Mouse (Mus musculus) kidney, embryonic 16.5 days (tissue): ENCODE measurements at regions not wholly inside any gene's neighbourhood (a gene's known extent, or its start where the extent isn't known, plus 50 kb on each side); places are given as distances from the start of the nearest gene placed in this dataset.
"Not testable (repeated sequence)": the region's sequence is repeated elsewhere in the genome, so short reads cannot be mapped to it uniquely, and the experiment has no call there.

Experiments used
- ATAC-seq: fragments of 200-750 bp; cut with Nextera tagmentation; 2 replicates; pipeline ENCODE4 v1.8.0; 2017; ENCODE audit warnings: moderate TSS enrichment; ENCODE audit not compliant: low FRiP score, low TSS enrichment
- H3K27ac ChIP-seq: fragments of 300-500 bp; sonication (generic); 2 replicates; pipeline ENCODE4 v1.5.1; 2014; ENCODE audit warnings: low read length
- H3K27me3 ChIP-seq: fragments of 300-500 bp; sonication (generic); 2 replicates; pipeline ENCODE4 v1.6.1; 2014; ENCODE audit warnings: low read length, control low read depth, mixed read lengths; ENCODE audit not compliant: insufficient read depth
- H3K36me3 ChIP-seq: fragments of 300-500 bp; sonication (generic); 2 replicates; pipeline ENCODE4 v1.6.1; 2014; ENCODE audit warnings: low read length, control low read depth, mixed read lengths; ENCODE audit not compliant: insufficient read depth
- H3K4me1 ChIP-seq: fragments of 300-500 bp; sonication (generic); 2 replicates; pipeline ENCODE4 v1.6.1; 2014; ENCODE audit warnings: low read length, control low read depth, mixed read lengths; ENCODE audit not compliant: insufficient read depth
- H3K4me2 ChIP-seq: fragments of 300-500 bp; sonication (generic); replicated peaks from 2 replicates; pipeline ENCODE4 v1.6.1; 2014; ENCODE audit warnings: low read depth, low read length
- H3K4me3 ChIP-seq: fragments of 300-500 bp; sonication (generic); 2 replicates; pipeline ENCODE4 v1.5.1; 2014; ENCODE audit warnings: mild to moderate bottlenecking, low read length
- H3K9ac ChIP-seq: fragments of 300-500 bp; sonication (generic); replicated peaks from 2 replicates; pipeline ENCODE4 v1.6.1; 2014; ENCODE audit warnings: low read length
- H3K9me3 ChIP-seq: fragments of 300-500 bp; sonication (generic); 2 replicates; pipeline ENCODE4 v1.6.1; 2016; ENCODE audit warnings: low read length, control low read depth
- WGBS: fragments of 180-500 bp; shearing (Covaris S2); extraction: QIAGEN DNeasy Blood & Tissue Kit; methylation state at CpG from one replicate; pipeline ENCODE4 v1.1.7; 2014; 5-methylcytosine and 5-hydroxymethylcytosine counted together

GRCm38 (mm10) chr16:84625110-84625722 is 110.3 kb downstream of the A730009L09Rik start:
- Histone ChIP-seq H3K36me3 (no peaks in the 10 kb centered on the region), H3K4me3 (no peak overlapping the region), H3K9ac (no peak overlapping the region), H3K4me2 (no peak overlapping the region), H3K27me3 (no peaks in the 10 kb centered on the region), H3K27ac (no peak overlapping the region), H3K4me1 (no peaks in the 10 kb centered on the region), H3K9me3 (no peaks in the 10 kb centered on the region)
- ATAC-seq: no peak
- WGBS: 81% methylated on average over 4 of the region's 4 CpGs

- 94% methylated on average over 2 of the region's 2 CpGs for WGBS
- Histone ChIP-seq H3K27ac (no peak overlapping the region), H3K36me3 (no peaks in the 10 kb centered on the region), H3K4me3 (no peak overlapping the region), H3K4me1 (no peaks in the 10 kb centered on the region), H3K27me3 (no peaks in the 10 kb centered on the region), H3K9me3 (no peaks in the 10 kb centered on the region), H3K4me2 (no peak overlapping the region), H3K9ac (no peak overlapping the region)
- no peak for ATAC-seq
Measured at GRCm38 (mm10) chr16:84627052-84627451, 108.5 kb downstream of the Mrpl39 start.

DNA sequence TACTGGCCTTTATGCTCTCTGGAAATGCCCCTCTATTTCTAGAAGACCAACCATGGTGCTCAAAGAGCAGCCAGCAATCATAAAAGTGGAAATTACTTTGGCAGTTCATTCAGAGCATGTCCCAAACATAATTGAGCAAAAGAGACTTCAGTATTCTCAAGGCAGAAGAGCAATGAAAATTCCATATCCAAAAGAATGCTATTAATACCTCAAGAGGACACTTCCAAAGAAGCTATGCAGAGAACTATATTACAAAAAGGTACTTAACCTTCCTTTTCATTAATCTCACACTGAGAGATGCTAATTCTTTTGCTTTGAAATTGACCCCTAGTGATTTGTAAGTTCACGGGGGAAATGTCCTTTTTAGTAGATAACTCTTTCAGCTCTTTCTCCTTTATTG is 105.7 kb downstream of the Mrpl39 start:
- no peaks in the 10 kb centered on the region for H3K27me3 ChIP-seq
- H3K9me3 ChIP-seq: no peaks in the 10 kb centered on the region
- no peak overlapping the region for H3K4me2 ChIP-seq
- H3K36me3 ChIP-seq: no peaks in the 10 kb centered on the region
- H3K27ac ChIP-seq: no peak overlapping the region
- 53% methylated on average over 1 of the region's 1 CpGs for WGBS
- no peak for ATAC-seq
- H3K4me3 ChIP-seq: no peak overlapping the region
- no peaks in the 10 kb centered on the region for H3K4me1 ChIP-seq
- H3K9ac ChIP-seq: no peak overlapping the region

DNA sequence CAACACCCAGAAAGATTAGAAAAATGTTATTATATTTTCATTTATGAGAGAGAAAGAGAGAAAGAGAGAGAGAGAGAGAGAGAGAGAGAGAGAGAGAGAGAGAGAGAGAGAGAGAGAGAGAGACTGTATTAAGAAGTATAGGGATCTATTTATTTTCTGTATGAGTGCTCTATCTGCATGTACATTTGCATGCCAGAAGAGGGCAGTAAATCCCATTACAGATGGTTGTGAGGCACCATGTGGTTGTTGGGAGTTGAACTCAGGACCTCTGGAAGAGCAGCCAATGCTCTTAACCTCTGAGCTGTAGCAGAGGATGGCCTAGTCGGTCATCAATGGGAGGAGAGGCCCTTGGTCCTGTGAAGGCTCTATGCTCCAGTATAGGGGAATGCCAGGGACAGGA is 91.1 kb downstream of the Mrpl39 start:
- 75% methylated on average over 1 of the region's 1 CpGs for WGBS
- not testable (repeated sequence) for H3K4me2 ChIP-seq, H3K4me3 ChIP-seq, H3K27me3 ChIP-seq, H3K4me1 ChIP-seq, H3K9me3 ChIP-seq, H3K9ac ChIP-seq, ATAC-seq, H3K27ac ChIP-seq, H3K36me3 ChIP-seq

DNA sequence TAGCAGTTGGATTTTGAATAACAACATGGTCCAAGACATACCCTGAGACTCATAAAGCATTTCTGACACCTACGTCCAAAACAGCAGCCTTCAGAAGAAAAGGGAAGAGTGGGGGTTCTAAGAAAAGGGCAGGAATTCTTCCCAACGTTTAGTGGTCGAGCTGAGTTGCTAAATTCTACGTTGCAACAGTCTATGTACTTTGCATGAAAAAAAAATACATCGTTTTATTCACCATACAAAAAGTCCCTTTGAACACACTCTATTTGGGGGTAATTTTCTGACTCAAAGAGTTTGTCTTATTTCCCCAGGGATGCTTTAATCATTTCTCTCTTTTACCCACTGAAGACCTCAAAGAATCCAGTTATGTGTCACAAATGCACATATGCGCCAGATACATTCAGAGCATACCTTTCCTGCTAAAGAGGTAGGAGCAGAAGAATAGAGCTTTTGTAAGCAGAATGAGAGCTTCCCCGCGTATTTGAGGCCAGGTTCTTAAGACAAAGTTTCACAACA is 89.3 kb downstream of the Mrpl39 start:
- H3K27me3 ChIP-seq: no peaks in the 10 kb centered on the region
- no peak overlapping the region for H3K4me3 ChIP-seq
- WGBS: 68% methylated on average over 8 of the region's 8 CpGs
- no peak overlapping the region for H3K4me2 ChIP-seq
- no peak overlapping the region for H3K9ac ChIP-seq
- H3K4me1 ChIP-seq: no peaks in the 10 kb centered on the region
- H3K27ac ChIP-seq: no peak overlapping the region
- no peak for ATAC-seq
- no peaks in the 10 kb centered on the region for H3K36me3 ChIP-seq
- no peaks in the 10 kb centered on the region for H3K9me3 ChIP-seq

- no peak overlapping the region for H3K4me3 ChIP-seq
- H3K27ac ChIP-seq: no peak overlapping the region
- 67% methylated on average over 1 of the region's 1 CpGs for WGBS
- H3K9ac ChIP-seq: no peak overlapping the region
- no peaks in the 10 kb centered on the region for H3K36me3 ChIP-seq
- no peak for ATAC-seq
- no peaks in the 10 kb centered on the region for H3K9me3 ChIP-seq
- no peaks in the 10 kb centered on the region for H3K4me1 ChIP-seq
- no peaks in the 10 kb centered on the region for H3K27me3 ChIP-seq
- H3K4me2 ChIP-seq: no peak overlapping the region
Measured at GRCm38 (mm10) chr16:84650646-84651045, 84.9 kb downstream of the Mrpl39 start.

GRCm38 (mm10) chr16:84653873-84654272 is 81.7 kb downstream of the Mrpl39 start:
- H3K27me3 ChIP-seq: no peaks in the 10 kb centered on the region
- H3K4me2 ChIP-seq: no peak overlapping the region
- H3K4me3 ChIP-seq: no peak overlapping the region
- H3K9ac ChIP-seq: no peak overlapping the region
- ATAC-seq: no peak
- H3K4me1 ChIP-seq: no peaks in the 10 kb centered on the region
- H3K36me3 ChIP-seq: no peaks in the 10 kb centered on the region
- H3K9me3 ChIP-seq: no peaks in the 10 kb centered on the region
- no peak overlapping the region for H3K27ac ChIP-seq
- WGBS: 86% methylated on average over 1 of the region's 1 CpGs

DNA sequence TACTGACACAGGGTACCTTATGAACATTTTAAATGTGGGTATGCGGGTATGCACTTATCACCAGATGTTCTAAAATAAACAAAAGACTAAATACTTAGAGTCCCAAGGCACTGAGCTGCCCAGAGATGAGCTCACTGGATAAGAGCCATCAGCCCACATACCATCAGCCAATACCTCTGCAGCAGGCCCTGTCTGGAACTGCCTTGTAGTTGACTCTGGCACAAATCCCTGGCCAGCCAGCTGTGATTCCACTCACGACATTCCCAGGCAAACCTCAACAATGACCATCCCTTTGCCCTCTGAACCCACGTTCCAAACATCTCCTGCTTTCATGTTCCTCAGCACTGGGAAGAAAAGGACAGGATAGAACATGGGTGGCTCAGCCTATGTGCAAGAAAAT is 73.7 kb downstream of the Mrpl39 start:
- 58% methylated on average over 3 of the region's 3 CpGs for WGBS
- H3K4me2 ChIP-seq: no peak overlapping the region
- H3K4me1 ChIP-seq: no peaks in the 10 kb centered on the region
- no peaks in the 10 kb centered on the region for H3K9me3 ChIP-seq
- H3K27me3 ChIP-seq: no peaks in the 10 kb centered on the region
- H3K36me3 ChIP-seq: no peaks in the 10 kb centered on the region
- no peak overlapping the region for H3K4me3 ChIP-seq
- H3K9ac ChIP-seq: no peak overlapping the region
- H3K27ac ChIP-seq: no peak overlapping the region
- ATAC-seq: no peak

DNA sequence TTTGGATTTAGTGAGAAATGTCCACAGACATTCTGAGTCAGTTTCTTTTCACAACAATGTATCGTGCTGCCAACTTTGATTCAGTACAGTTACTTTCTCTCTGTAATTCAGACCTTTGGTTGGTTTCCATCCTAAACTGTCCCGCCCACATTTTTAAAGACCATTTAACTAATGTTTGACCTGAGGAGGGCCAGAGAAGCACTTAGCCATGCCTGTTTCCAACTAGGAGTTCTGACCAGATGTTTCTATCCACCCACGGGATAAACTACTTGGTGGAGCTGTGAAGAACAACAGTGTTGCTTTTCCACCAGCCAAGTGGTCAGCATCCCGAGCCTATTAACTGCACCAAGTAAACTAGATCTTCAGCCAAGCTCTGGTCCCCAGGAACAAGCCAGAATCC is 72.0 kb downstream of the Mrpl39 start:
- H3K36me3 ChIP-seq: no peaks in the 10 kb centered on the region
- no peak for ATAC-seq
- 81% methylated on average over 4 of the region's 4 CpGs for WGBS

More for the DNA sequence above, 72.0 kb downstream of the Mrpl39 start:
- no peak overlapping the region for H3K9ac ChIP-seq
- no peak overlapping the region for H3K4me2 ChIP-seq
- H3K4me3 ChIP-seq: no peak overlapping the region
- H3K4me1 ChIP-seq: no peaks in the 10 kb centered on the region
- peaks cover 5% of the 10 kb centered on the region for H3K9me3 ChIP-seq
- no peaks in the 10 kb centered on the region for H3K27me3 ChIP-seq
- no peak overlapping the region for H3K27ac ChIP-seq
